Mouse (Mus musculus) brown adipose tissue, adult 24 weeks (tissue): ENCODE data around the gene Ptprd. TPM values are rescaled to one million over a fixed set of nuclear protein-coding genes. Genes with fewer than 3 reads are reported as not detected.

Source experiments
- H3K27ac ChIP-seq: fragments of 200-500 bp; replicated peaks from 2 replicates; pipeline ENCODE4 v1.5.1; 2012; ENCODE audit warnings: low read depth, mild to moderate bottlenecking, low read length
- H3K4me1 ChIP-seq: fragments of 200-500 bp; 2 replicates; pipeline ENCODE4 v1.6.1; 2012; ENCODE audit warnings: low read length, mixed read lengths; ENCODE audit not compliant: control insufficient read depth, insufficient read depth, insufficient read length
- H3K4me3 ChIP-seq: fragments of 200-500 bp; 2 replicates; pipeline ENCODE4 v1.5.1; 2012; ENCODE audit warnings: low read depth, mild to moderate bottlenecking, low read length, moderate library complexity; ENCODE audit not compliant: insufficient read depth
- polyA plus RNA-seq: library from polyadenylated mRNA; stranded (reverse); fragments of >200 nt; gene quantifications from 2 replicates; pipeline ENCODE4 v1.2.4, GENCODE M21; 2012; ENCODE audit not compliant: missing spikeins, insufficient read depth, insufficient read length

Gene Ptprd
- polyA plus RNA-seq, 1 experiment: 22.5 TPM

DNA sequence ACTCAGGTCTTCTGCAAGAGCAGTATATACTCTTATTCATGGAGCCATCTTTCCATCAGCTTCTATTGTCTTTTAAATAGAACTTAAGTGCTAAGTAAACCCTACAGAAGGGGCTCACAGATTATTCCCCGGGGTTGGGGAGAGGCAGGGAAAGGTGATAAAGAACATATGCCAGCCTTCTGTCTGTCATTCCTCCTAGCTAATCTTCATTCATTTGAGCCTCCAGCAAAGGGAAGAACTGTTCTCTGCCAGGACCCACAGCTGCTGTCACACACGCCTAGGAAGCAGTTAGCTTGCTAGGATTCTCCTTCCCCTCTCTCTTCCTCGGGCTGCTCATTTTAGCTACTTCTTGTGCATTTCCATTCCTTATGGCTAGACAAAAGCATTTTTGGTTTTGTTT, 2205.0 kb downstream of the Ptprd start:
- no peak overlapping the region for H3K4me3 ChIP-seq
- no peaks in the 10 kb centered on the region for H3K4me1 ChIP-seq
- H3K27ac ChIP-seq: no peak overlapping the region

DNA sequence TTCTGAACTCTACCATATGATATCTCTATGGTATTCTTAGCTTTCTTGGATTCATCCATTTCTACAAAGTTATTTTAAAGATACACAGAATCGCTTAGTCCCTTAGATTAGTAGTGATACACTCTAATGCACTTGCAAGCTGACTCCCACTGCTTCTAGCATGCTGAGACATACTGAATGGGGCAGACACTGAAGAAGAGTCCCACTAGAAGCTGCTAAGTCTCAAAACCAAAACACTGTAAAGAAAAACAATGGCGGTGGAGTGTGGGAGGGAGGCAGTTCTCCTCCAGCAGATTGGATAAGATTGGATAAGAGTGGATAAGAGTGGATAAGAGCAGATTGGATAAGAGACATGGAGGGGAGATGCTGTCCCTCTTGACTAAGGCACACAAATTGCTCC, 2207.6 kb downstream of the Ptprd start:
- H3K4me1 ChIP-seq: no peaks in the 10 kb centered on the region
- H3K4me3 ChIP-seq: no peak overlapping the region
- H3K27ac ChIP-seq: no peak overlapping the region

DNA sequence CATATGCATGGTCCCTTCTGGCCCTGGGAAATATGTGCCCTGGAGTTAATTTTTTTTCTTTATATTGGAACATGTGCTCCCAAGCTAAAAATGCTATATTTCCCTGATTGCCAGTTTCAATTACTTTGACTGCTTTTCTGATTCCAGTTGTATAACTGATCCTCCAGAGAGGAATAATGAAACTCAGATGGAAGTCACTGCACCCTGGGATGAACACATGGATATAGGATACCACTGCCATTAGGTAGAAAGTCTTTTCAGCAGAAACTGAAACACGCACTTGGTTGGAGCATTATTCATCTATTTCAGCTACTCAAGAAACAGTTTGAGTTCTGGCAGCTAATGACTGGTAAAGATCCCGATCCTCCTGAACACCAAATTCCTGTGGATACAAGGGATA, 2211.5 kb downstream of the Ptprd start:
- Histone ChIP-seq H3K27ac (no peak overlapping the region), H3K4me3 (no peak overlapping the region), H3K4me1 (no peaks in the 10 kb centered on the region)

DNA sequence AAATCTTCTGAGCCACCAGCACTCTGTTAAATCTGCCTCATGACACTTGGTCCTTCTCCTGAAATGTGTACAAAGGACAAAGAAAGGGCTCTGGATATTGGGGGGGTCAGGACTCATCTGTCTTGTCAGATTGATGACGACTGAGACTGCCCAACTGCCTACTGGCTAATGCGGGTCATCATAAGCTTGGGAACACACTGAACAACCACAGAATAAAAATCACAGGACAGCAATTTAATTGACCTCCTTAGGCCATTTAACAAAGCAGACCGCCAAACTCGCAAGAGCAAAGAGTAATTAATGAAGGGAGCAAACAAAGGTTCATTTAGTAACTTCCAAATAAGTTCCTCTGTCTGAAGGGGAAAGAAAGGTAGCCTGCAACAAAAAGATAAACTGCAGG, 2215.9 kb downstream of the Ptprd start:
- Histone ChIP-seq H3K27ac (no peak overlapping the region), H3K4me1 (no peaks in the 10 kb centered on the region), H3K4me3 (no peak overlapping the region)

DNA sequence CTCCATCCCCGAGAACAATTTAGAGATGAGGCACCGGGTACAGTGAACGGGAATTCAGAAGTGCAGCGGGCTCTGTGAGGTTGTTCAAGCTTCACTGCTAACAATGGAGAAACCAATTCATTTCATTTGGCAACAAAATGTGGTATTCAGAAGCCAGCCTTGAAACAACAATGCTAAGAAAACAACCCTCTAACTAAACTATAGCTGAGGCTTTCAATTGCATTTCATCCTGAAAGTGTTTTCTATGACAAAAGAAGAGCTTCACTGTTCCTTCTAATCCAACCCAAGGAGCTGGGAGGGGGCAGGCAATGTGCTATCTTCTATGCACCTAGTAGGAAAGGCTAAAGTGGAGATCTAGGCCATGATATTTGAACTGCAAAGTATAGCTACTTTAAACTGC, 2217.2 kb downstream of the Ptprd start:
- H3K4me1 ChIP-seq: no peaks in the 10 kb centered on the region
- no peak overlapping the region for H3K27ac ChIP-seq
- no peak overlapping the region for H3K4me3 ChIP-seq

DNA sequence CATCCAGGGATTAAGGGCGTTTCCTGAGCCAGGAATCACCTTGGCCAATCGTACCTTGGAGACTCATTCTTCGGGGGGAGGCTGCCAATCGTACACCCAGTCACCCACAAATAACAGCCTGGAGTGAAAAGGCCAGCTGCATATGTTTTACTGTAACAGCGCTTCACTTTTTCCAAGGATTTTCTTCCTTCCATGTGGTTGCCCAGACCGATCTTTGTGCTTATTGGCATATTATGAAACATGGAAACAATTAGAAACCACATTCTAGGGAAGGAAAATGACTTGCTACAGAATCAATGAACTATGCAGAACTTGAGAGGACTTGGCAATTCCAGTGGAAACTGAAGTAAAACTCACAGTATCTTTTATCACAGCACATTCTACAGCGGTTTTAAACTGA, 2218.7 kb downstream of the Ptprd start:
- Histone ChIP-seq H3K27ac (no peak overlapping the region), H3K4me3 (no peak overlapping the region), H3K4me1 (no peaks in the 10 kb centered on the region)

DNA sequence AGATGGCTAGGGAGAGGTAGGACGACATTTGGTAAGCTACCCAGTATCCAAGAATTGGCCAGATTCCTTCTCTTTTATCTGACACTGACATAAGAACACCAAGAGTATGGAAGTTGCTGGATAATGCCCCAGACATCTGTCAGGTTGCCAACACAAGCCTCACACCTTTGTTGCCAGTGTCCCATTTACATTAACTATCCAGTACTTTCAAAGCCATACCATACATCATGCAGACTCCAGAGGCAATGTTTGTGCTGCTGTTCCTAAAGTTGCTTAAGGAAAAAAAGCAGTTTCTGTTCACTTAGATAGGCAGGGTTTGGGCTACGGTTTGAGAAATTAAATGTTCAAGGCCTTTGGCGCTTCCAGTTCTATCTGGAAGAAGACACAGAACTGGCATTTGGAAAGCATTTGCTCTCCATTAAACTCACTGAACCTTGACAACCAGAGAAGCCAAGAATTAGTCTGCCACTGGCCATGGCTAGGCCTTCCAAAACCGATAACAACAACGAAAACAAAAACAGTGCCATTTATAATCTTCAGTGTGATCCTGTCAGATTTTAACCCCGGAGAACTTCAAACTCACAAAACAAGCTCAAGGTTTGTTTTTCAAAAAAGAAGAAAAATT, 2220.0 kb downstream of the Ptprd start:
- Histone ChIP-seq H3K4me1 (no peaks in the 10 kb centered on the region), H3K4me3 (no peak overlapping the region), H3K27ac (no peak overlapping the region)

DNA sequence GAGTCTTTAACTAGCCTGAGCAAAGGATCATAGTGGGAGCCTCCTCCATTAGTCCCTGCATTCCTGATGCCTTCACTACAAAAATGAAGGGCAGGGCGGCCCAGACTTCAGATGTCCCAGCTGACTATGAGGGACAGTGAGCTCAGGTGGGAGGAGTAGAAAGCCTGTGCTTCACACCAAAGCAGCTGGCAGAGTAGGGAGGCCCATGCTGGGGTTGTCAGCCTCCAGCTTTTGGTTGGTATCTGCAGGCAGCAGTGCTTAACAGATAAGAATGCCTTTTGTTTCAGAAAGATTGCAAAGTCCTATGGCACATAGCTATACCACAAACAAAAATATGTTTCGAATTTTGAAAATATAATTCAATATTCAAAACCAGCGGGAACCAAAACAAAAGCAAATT, 2237.0 kb downstream of the Ptprd start:
- Histone ChIP-seq H3K4me3 (no peak overlapping the region), H3K4me1 (no peaks in the 10 kb centered on the region), H3K27ac (no peak overlapping the region)

DNA sequence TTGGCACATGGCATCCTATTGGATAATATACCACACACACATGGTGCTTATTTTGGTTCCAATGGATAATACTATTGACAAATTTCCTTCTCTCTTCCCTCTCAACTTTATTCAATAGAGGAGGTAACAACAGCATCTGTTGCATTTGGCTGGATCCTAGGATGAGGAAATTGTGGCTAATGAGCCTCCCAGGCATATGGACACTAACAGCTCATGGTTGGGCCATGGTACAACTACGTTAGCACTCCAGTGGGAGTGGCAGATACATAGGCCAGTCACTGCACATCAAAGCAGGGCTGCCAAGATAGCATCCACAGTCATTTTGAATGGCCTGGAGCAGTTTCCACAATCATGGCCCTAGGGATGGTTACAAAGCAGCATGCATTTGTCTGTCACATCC, 2238.4 kb downstream of the Ptprd start:
- Histone ChIP-seq H3K4me3 (no peak overlapping the region), H3K4me1 (no peaks in the 10 kb centered on the region), H3K27ac (no peak overlapping the region)

DNA sequence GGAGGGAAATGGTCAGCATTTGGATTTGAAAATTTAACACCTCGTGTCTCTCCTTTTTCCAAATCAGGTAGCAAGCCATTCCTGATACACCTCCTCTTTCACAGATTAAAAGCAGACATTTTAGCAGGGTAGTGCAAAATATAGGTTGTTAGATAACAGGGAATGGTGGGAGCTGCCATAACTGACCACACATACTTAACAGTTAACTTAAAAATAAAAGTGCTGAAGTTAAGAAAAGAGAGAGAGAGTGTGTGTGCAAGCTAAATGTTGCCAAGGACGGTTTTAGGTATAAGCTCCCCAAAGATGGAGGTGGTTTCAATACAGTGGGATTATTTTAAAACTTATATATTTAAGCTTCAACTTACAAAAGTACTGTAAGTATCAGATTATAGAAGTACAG, 2241.8 kb downstream of the Ptprd start:
- H3K4me1 ChIP-seq: no peaks in the 10 kb centered on the region; the same call in 1 of the 2 replicates
- no peak overlapping the region for H3K4me3 ChIP-seq
- H3K27ac ChIP-seq: no peak overlapping the region

DNA sequence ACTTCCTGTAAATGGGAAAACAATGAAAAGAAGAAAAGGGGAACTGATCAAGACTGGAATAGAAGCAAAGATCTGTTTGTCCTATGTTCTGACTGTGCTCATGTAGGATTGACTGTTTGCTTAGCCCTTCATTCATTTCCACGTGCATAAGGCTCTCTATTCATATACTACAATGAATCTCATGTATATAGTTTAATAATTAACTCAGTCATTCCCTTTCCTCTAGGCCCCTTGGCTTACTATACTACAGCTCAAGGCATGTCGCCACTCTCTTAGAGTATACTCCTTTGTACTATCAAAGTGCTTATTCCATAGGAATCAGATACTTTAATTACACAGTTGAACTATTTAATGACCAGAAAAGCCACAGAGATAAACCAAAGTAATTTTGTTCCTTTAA, 2243.1 kb downstream of the Ptprd start:
- Histone ChIP-seq H3K4me1 (no peaks in the 10 kb centered on the region; the same call in 1 of the 2 replicates), H3K27ac (no peak overlapping the region), H3K4me3 (no peak overlapping the region)

DNA sequence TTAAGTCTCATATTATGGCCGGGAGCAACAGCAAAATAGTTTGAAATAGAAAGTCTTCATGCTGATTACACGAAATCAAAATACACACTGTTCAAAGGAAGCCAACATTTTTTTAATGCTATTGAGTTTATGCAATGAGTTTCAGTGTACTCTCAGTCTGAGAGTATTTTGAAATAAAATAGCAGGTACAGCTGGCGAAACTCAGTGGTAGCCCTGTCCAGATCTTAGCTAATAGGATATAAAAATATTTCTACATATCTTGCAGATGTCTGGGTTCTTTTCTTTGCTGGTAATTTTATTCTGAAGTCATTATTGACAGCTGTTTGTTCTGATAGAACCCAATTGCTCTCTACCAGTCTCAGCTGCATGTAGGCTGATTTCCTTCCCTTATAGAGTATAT, 2246.0 kb downstream of the Ptprd start:
- no peak overlapping the region for H3K4me3 ChIP-seq
- no peak overlapping the region for H3K27ac ChIP-seq
- H3K4me1 ChIP-seq: no peaks in the 10 kb centered on the region; the same call in 1 of the 2 replicates

DNA sequence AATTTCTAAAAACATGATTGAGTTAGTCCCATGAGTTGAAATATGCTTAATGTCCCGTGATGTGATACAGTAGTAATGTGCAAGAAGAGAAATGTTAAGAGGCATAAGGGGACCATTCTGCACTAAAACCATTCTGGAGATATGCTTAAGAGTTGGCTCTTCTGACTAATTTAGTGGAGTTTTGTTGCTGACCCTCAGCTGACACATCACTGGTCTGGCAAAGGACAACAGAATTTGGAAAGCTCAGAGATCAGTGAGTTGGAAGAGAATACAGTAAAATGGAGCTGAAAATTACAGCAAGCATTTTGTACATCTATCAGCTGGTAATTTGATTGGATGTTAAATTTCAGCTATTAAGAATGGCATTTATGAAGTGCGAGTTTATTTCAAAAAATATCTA, 2248.8 kb downstream of the Ptprd start:
- Histone ChIP-seq H3K4me1 (no peaks in the 10 kb centered on the region; the same call in 1 of the 2 replicates), H3K4me3 (no peak overlapping the region), H3K27ac (no peak overlapping the region)

DNA sequence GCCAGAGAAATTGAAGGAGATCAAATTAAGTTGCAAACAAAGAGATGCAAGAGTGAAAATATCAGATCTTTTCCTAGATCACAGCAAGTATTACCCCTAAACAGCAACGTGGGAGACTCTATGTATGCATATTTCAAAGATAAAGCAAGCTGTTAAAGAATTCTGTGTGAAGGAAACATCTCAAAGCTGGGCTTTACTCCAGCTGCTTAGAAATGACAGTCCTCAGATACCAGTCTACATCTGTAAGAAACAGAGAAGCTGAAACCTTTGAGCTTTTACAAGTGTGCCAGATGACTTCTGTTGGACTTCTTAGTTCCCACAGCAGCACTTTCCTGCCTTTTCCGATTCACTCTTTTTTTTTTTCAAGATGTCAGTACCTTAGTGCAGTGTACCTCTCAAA, 2249.9 kb downstream of the Ptprd start:
- no peaks in the 10 kb centered on the region; the same call in 1 of the 2 replicates for H3K4me1 ChIP-seq
- no peak overlapping the region for H3K4me3 ChIP-seq
- H3K27ac ChIP-seq: no peak overlapping the region

DNA sequence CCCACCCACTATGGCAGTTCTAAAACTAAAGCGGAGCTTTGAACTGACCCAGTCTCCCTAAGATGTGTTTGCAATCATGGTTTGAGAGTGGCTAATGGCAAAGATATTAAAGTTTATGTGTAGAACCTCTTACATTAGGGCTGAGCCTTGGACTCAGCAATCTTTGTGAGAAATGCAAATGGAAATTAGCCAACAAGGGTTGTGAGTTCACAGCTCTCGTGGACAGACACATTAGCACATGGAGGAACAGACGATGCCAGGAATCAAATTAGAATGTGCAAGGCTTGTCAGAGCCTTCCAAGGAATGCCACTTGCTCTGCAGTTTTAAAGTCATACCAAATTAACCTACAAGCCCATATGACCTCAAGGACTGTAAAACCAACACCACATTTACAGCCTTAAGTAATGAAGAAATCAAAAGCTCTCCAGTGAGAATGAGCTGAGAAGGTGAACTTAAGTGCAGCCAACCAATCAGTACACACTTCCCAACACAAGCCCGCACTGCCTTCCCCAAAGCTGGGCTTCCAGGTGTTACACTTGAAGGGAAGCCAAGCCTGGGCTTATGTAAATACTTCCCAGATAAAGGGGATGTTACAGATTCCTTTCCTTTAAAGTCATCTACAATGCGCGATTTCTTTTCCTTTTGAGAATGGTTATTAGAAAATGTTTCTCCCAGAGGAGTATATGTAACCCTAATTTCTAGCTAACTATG, 2258.3 kb downstream of the Ptprd start:
- Histone ChIP-seq H3K4me3 (no peak overlapping the region), H3K4me1 (no peaks in the 10 kb centered on the region), H3K27ac (no peak overlapping the region)

DNA sequence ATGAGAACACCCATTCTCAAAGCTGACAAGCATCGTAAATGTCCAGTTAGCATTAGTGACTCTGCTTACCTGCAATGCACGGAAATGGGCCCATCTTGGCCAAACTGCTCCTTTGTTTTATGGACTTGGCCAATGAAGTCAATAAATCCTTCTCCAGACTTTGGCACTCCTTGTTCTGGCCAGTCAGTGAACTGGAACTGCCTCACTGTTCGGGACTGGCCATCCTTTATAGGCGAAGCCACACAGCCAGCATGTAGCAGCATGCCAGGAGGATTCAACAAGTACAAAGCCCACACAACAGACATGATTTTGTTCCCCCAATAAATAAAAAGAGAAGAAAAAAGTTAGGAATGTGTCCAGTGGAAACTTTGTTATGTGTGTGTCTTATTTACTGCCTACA, 2261.2 kb downstream of the Ptprd start:
- Histone ChIP-seq H3K4me3 (no peak overlapping the region), H3K27ac (no peak overlapping the region), H3K4me1 (no peaks in the 10 kb centered on the region)
